In genomic region chr5:114428621-114429020, GRCm38 (mm10) we compare ENCODE assay signal across 29 mouse cellular contexts. TPM values are rescaled to one million over a fixed set of nuclear protein-coding genes. Genes with fewer than 3 reads are reported as not detected.
DNase-seq lines count a peak whose midpoint lies in the region; ATAC-seq and TF ChIP-seq lines count a peak whose summit lies in the region.
"Had no signal": no experiment of that assay in that cellular context is flagged by ENCODE, and none has a peak within 500 bp of the region (broad histone marks: within the 10 kb centered on the region; RNA-seq: fewer than 3 reads in every experiment).

No protein-coding gene starts in this region.

- H3K9ac ChIP-seq in kidney, embryonic 16.5 days (replicated peaks; ENCODE audit: low read length): peak overlapping the region; percentile 19; the same call in 1 of the 2 replicates
- no peak overlapping the region for H3K9ac ChIP-seq in neural tube, embryonic 14.5 days (replicated peaks; ENCODE audit: low read depth, low read length)
- H3K9ac ChIP-seq: embryonic facial prominence, embryonic 15.5 days; forebrain, embryonic 13.5 days; heart, embryonic 15.5 days; kidney, embryonic 15.5 days; liver, embryonic 12.5 days; liver, postnatal 0 days; midbrain, embryonic 12.5 days had no signal

- no peak for ATAC-seq in kidney, embryonic 16.5 days (ENCODE audit: low FRiP score, low TSS enrichment)
- ATAC-seq in neural tube, embryonic 14.5 days (ENCODE audit: low read depth): peak; percentile 41; the same call in 1 of the 2 replicates
- ATAC-seq: forebrain, embryonic 13.5 days; liver, embryonic 12.5 days; liver, postnatal 0 days had no signal

- DNase-seq in cerebellum, postnatal 14 days: peak; percentile 55 to 64
- no peak for DNase-seq in cerebellum, adult 11-12 months
- DNase-seq in kidney, adult 8-10 months: no peak
- DNase-seq in ovary, postnatal 36 days (ENCODE audit: low spot score): peak; percentile 20
- no peak for DNase-seq in ovary, postnatal 14 days (ENCODE audit: low spot score)
- DNase-seq in thymus, adult 2 months: no peak
- DNase-seq: adrenal gland, adult 8-10 months; cerebellum, adult 9-10 months; gastrocnemius, postnatal 14 days; kidney, adult 11 months; kidney, postnatal 36 days; liver, postnatal 0 days; lung, postnatal 36 days; right cerebral cortex, adult 18-20 months; right cerebral cortex, postnatal 4 days; thymus, adult 18-20 months; thymus, postnatal 36 days had no signal

- TF ChIP-seq POLR2A in thymus, adult 2 months (IDR thresholded peaks at IDR 0.05; ENCODE audit: control insufficient read depth, extremely low read depth, insufficient read depth, low read length, poor library complexity): no peak

- no peaks in the 10 kb centered on the region for H3K36me3 ChIP-seq in kidney, embryonic 16.5 days (ENCODE audit: insufficient read depth, low read length)
- H3K36me3 ChIP-seq in neural tube, embryonic 14.5 days (ENCODE audit: control insufficient read depth, insufficient read depth, low read length): no peaks in the 10 kb centered on the region
- H3K36me3 ChIP-seq in thymus, adult 2 months (ENCODE audit: control insufficient read depth, insufficient read depth, low read length): no peaks in the 10 kb centered on the region
- H3K36me3 ChIP-seq: embryonic facial prominence, embryonic 10.5 days; embryonic facial prominence, embryonic 15.5 days; heart, embryonic 15.5 days; kidney, embryonic 15.5 days; liver, embryonic 12.5 days; midbrain, embryonic 12.5 days had no signal

- no peaks in the 10 kb centered on the region for H3K9me3 ChIP-seq in kidney, embryonic 16.5 days (ENCODE audit: low read length)
- H3K9me3 ChIP-seq in neural tube, embryonic 14.5 days (ENCODE audit: control insufficient read depth, low read length): no peaks in the 10 kb centered on the region
- H3K9me3 ChIP-seq: embryonic facial prominence, embryonic 10.5 days; embryonic facial prominence, embryonic 15.5 days; forebrain, embryonic 13.5 days; G1E; heart, embryonic 15.5 days; kidney, embryonic 15.5 days; liver, embryonic 12.5 days; midbrain, embryonic 12.5 days had no signal

- no peak overlapping the region for H3K4me2 ChIP-seq in kidney, embryonic 16.5 days (replicated peaks; ENCODE audit: low read depth, low read length)
- H3K4me2 ChIP-seq in neural tube, embryonic 14.5 days (ENCODE audit: low read depth, low read length): no peak overlapping the region
- H3K4me2 ChIP-seq: embryonic facial prominence, embryonic 15.5 days; forebrain, embryonic 13.5 days; heart, embryonic 15.5 days; kidney, embryonic 15.5 days; liver, embryonic 12.5 days; midbrain, embryonic 12.5 days had no signal

- H3K27me3 ChIP-seq in kidney, embryonic 16.5 days (ENCODE audit: insufficient read depth, low read length): no peaks in the 10 kb centered on the region
- H3K27me3 ChIP-seq in neural tube, embryonic 14.5 days (ENCODE audit: control insufficient read depth, insufficient read depth, low read length): no peaks in the 10 kb centered on the region
- no peaks in the 10 kb centered on the region for H3K27me3 ChIP-seq in thymus, adult 2 months (ENCODE audit: control insufficient read depth, insufficient read depth, low read length)
- H3K27me3 ChIP-seq: embryonic facial prominence, embryonic 15.5 days; forebrain, embryonic 13.5 days; heart, embryonic 15.5 days; kidney, embryonic 15.5 days; midbrain, embryonic 12.5 days had no signal

- H3K4me1 ChIP-seq in kidney, embryonic 16.5 days (ENCODE audit: insufficient read depth, low read length): no peaks in the 10 kb centered on the region
- 0 out of 2 replicates have a peak, but pooled peaks cover 10% of the 10 kb centered on the region for H3K4me1 ChIP-seq in neural tube, embryonic 14.5 days (ENCODE audit: control insufficient read depth, insufficient read depth, low read length)
- no peaks in the 10 kb centered on the region for H3K4me1 ChIP-seq in thymus, adult 2 months (replicated peaks; ENCODE audit: control insufficient read depth, insufficient read depth, low read length)
- H3K4me1 ChIP-seq: embryonic facial prominence, embryonic 15.5 days; heart, embryonic 15.5 days; liver, embryonic 12.5 days had no signal

- no peak for TF ChIP-seq CTCF in thymus, adult 2 months (IDR thresholded peaks at IDR 0.05; ENCODE audit: borderline replicate concordance, control insufficient read depth, extremely low read depth, insufficient read depth, low read length, poor library complexity)

- no peak overlapping the region for H3K27ac ChIP-seq in kidney, embryonic 16.5 days (ENCODE audit: low read length)
- no peak overlapping the region; the same call in 1 of the 2 replicates for H3K27ac ChIP-seq in neural tube, embryonic 14.5 days (ENCODE audit: low read depth, low read length)
- H3K27ac ChIP-seq in thymus, adult 2 months (ENCODE audit: control insufficient read depth, insufficient read depth, low read length): no peak overlapping the region
- H3K27ac ChIP-seq: embryonic facial prominence, embryonic 10.5 days; embryonic facial prominence, embryonic 15.5 days; forebrain, embryonic 13.5 days; heart, embryonic 15.5 days; kidney, embryonic 15.5 days; layer of hippocampus, adult 2 months; liver, embryonic 12.5 days; stomach, postnatal 0 days had no signal

- no peak overlapping the region for H3K4me3 ChIP-seq in kidney, embryonic 16.5 days (ENCODE audit: low read length)
- no peak overlapping the region for H3K4me3 ChIP-seq in neural tube, embryonic 14.5 days (ENCODE audit: low read depth, low read length)
- no peak overlapping the region for H3K4me3 ChIP-seq in thymus, adult 2 months (ENCODE audit: control insufficient read depth, insufficient read depth, low read length)
- H3K4me3 ChIP-seq: embryonic facial prominence, embryonic 10.5 days; embryonic facial prominence, embryonic 15.5 days; forebrain, embryonic 13.5 days; heart, embryonic 15.5 days; kidney, embryonic 15.5 days; layer of hippocampus, adult 2 months; liver, embryonic 12.5 days; midbrain, embryonic 12.5 days had no signal

- 27% methylated on average over 18 of the region's 18 CpGs for WGBS in kidney, embryonic 16.5 days
- 27% methylated on average over 18 of the region's 18 CpGs for WGBS in neural tube, embryonic 14.5 days
- WGBS in thymus, adult 2 months: 81% methylated on average over 18 of the region's 18 CpGs

RNA-seq across cellular contexts. Expression of gene Mmab, which starts 15.2 kb away (rescaled TPM):
- polyA plus RNA-seq in kidney, embryonic 16.5 days (2015; fragmentation: Nextera tagmentation; extraction: Ambion mirVana): 35.8 and 36.9 TPM in 2 replicates
- 31.5 and 31.8 TPM in 2 replicates for polyA plus RNA-seq in neural tube, embryonic 14.5 days (2014; fragmentation: Nextera tagmentation; extraction: Ambion mirVana)
- polyA plus RNA-seq in thymus, adult 2 months (2012; rRNA removed): 13.5 and 15.1 TPM in 2 replicates

RNA-seq across cellular contexts. Expression of gene Mvk, which starts 15.4 kb away (rescaled TPM):
- polyA plus RNA-seq in kidney, embryonic 16.5 days (2015; fragmentation: Nextera tagmentation; extraction: Ambion mirVana): 37.2 and 39.5 TPM in 2 replicates
- 71.9 and 78.7 TPM in 2 replicates for polyA plus RNA-seq in neural tube, embryonic 14.5 days (2014; fragmentation: Nextera tagmentation; extraction: Ambion mirVana)
- polyA plus RNA-seq in thymus, adult 2 months (2012; rRNA removed): 20.8 and 25.9 TPM in 2 replicates

RNA-seq across cellular contexts. Expression of gene Ube3b, which starts 48.2 kb away (rescaled TPM):
- 51.5 and 54.0 TPM in 2 replicates for polyA plus RNA-seq in kidney, embryonic 16.5 days (2015; fragmentation: Nextera tagmentation; extraction: Ambion mirVana)
- 46.7 and 53.3 TPM in 2 replicates for polyA plus RNA-seq in neural tube, embryonic 14.5 days (2014; fragmentation: Nextera tagmentation; extraction: Ambion mirVana)
- 123 and 133 TPM in 2 replicates for polyA plus RNA-seq in thymus, adult 2 months (2012; rRNA removed)

RNA-seq across cellular contexts. Expression of gene Kctd10, which starts 48.3 kb away (rescaled TPM):
- polyA plus RNA-seq in kidney, embryonic 16.5 days (2015; fragmentation: Nextera tagmentation; extraction: Ambion mirVana): 116 and 124 TPM in 2 replicates
- polyA plus RNA-seq in neural tube, embryonic 14.5 days (2014; fragmentation: Nextera tagmentation; extraction: Ambion mirVana): 42.4 and 65.1 TPM in 2 replicates
- polyA plus RNA-seq in thymus, adult 2 months (2012; rRNA removed): 76.3 and 87.7 TPM in 2 replicates

Comparison
In these comparisons a context has a peak if more than half of its experiments do, and no peak if none do; other contexts are left out.
1. DNase-seq: peak in cerebellum, postnatal 14 days (2 of 2) and ovary, postnatal 36 days (single experiment); none in cerebellum, adult 11-12 months (single experiment), kidney, adult 8-10 months (0 of 2), ovary, postnatal 14 days (single experiment) and thymus, adult 2 months (single experiment).